Mouse (Mus musculus): ENCODE measurements around the gene Ssr2.
A peak's percentile ranks its signal among the peaks of the same experiment; 100 is the strongest.
"Not testable (repeated sequence)": the region's sequence is repeated elsewhere in the genome, so short reads cannot be mapped to it uniquely, and the experiment has no call there.

Ssr2 gene

DNA sequence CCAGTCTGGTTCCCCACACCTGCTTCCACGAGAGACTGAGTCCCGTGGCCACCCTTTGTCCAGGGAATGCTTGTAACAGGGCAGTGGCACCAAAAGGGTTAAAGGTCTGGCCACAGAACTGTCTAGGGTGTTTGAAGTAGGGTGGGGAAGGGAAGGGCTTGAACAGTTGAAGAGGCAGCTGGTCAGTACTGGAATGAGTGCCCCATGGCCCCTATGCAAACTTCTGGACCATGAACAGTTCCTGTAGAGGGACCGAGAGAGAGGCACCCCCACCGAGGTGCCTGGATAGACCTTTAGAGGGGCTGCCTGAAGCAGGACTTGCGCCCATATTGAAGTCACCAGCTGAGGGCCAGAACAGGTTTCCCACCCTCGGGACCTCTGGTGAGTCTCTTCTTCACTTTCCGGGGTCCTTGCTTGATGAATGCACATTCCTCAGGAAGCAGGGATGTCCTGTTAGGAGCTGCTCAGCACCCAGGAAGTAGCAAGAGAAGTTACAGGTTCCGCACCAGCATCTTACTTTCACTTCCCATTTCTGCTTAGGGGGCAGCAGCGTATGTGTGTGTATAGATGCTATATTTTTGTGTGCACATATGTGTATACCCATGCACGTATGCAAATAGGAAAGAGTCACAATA is 17.4 kb downstream of the Ssr2 start:
- DNase-seq (ENCODE audit: extremely low read depth, insufficient read length, low spot score) = no peak

DNA sequence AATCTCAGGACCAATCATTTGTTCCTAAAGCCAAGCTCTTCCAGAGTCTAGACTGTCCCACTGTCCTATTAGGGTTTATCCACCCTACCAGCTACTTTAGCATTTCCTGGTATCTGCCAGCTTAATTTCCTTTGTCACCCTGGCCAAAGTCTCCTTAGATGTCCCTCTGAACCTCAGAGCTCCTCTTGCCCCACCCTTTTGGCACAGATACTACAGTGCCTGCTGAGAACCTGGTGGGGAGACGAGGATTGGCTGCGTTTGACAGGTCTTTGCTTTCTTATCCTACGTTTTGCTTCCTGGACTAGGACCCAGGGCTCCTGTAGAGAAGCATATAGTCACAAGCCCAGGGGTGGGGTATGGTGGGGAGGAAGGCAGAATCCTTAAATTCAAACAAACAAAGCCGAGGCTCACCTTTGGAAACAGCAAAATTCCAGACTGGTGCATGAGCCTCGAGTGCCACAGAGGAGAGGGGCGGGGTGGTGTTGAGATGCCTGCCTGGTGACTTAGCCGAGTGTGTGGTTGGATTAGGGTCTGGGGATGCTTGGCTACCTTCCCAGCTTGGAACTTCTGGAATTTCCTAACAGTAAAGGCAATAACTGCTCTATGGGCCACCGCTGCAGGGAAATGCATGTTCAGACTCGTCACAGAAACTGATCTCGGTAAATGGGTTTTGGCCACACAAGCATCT is 18.4 kb downstream of the Ssr2 start:
- peak; percentile 74 for DNase-seq (ENCODE audit: extremely low read depth, insufficient read length, low spot score)

DNA sequence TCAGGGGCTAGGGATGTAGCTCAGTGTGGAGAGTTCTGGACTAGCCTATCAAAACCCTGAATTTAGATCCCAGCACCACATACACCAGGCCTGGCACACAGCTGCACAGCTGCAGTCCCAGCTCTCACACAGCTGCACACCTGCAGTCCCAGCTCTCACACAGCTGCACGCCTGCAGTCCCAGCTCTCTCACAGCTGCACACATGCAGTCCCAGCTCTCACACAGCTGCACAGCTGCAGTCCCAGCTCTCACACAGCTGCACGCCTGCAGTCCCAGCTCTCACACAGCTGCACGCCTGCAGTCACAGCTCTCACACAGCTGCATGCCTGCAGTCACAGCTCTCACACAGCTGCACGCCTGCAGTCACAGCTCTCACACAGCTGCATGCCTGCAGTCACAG is 20.9 kb downstream of the Ssr2 start:
- DNase-seq (ENCODE audit: extremely low read depth, insufficient read length, low spot score) = not testable (repeated sequence)

DNA sequence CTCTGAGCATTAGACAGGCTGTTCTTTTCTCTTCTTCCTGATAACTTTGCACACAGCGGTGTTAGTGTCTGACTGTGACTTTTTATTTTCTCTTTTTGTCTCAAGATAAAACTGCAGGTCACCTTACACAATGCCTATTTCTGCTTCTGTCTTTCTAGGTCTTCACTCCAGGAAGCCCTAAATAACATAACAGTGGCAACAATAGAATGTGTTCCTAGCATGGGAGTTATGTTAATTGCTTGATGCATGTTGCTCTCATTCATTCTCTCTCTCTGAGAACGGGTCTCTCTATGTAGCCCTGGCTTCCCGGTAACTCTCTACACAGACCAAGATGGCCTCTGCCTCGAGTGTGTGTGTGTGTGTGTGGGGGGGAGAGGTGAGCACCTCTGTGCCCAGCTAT is 26.8 kb downstream of the Ssr2 start:
- no peak for DNase-seq (ENCODE audit: extremely low read depth, insufficient read length, low spot score)

DNA sequence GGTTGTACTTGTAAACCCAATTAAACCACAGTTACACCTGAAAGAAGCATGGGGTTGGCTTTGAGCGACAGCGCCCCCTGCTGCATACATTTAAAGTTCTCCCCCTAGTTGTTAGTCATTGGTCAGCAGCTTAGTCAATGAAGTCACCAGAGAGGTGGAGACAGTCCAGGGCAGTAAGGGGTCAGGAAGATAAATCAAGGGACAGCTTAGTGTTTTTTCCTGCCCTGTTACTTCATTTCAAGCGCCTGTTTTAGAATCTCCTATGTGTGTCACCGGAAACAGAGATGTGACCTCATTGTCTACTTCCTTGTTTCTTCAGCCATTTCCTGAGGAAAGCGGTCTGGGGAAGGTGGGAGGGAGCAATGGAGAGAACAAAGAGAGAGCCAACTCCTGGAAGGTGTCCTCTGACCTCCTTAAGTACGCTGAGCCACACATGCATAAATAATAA is 28.1 kb downstream of the Ssr2 start:
- peak; percentile 45 for DNase-seq (ENCODE audit: extremely low read depth, insufficient read length, low spot score)

DNA sequence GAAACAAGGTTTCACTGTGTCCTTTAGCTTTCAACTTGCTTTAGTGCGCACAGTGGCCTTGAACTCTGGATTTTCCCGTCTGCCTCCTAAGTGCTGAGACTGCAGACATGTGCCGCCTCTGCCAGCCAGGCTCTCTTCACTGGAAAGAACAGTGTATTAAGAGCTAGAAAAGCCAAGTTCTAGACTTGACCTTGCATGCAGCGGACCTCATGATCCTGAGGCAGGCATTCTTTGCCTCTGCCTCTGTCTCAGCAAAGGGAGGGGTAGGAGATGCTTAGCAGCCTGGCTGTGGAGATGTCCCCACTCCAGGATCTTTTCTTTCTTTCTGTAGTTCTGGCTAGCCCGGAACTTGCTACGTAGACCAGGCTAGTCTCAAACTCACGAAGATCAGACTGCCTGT is 29.2 kb downstream of the Ssr2 start:
- DNase-seq (ENCODE audit: extremely low read depth, insufficient read length, low spot score) = no peak

DNA sequence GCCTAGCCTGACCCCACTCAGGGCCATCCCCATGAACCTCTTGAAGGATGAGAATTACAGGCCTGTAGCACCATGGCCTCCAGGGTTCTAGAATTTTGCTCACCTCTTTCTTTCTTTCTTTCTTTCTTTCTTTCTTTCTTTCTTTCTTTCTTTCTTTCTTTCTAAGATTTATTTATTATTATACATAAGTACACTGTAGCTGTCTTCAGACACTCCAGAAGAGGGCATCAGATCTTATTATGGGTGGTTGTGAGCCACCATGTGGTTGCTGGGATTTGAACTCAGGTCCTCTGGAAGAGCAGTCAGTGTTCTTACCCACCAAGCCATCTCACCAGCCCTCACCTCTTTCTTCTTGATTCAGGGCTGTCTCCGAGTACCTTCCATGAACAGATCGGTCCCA is 30.0 kb downstream of the Ssr2 start, which contains the start of gene Arhgef2:
TSS of gene Arhgef2 (plus strand) at position 301 of the 400 bp plus-strand sequence.
- DNase-seq (ENCODE audit: extremely low read depth, insufficient read length, low spot score) = not testable (repeated sequence)

DNA sequence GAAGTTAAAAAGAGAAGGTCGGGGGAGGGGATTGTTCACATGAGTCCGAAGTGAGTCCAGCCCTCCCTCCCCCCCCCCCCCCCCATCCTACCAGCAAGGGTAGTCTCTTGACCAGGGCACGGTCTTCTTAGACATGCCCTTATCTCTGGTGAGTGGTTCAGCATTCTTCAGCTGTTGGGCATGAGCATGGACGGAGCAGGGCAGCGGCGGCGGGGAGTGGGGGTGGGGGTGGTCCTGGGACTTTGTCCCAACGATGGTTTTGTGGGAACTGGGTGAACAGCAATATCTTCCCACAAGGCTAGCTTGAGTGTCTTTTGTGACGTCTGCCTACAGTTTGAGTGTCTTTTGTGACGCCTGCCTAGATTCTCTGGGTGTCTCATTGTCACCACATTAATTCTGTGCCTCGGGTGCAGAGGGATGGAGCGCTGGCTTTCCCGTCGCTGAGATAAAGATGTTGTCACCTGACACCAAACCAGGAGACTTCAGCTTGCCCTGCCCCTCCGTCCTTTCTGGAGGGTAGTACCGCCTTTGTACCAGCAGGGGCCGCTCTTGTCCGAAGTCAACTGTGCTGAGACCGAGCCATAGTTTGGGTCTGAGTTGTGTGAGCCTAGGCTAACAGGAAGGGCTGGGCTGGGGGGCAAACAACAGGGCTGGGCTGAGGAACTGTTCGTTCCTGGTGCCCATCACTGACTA is 31.5 kb downstream of the Ssr2 start:
- peak; percentile 63 for DNase-seq (ENCODE audit: extremely low read depth, insufficient read length, low spot score)

DNA sequence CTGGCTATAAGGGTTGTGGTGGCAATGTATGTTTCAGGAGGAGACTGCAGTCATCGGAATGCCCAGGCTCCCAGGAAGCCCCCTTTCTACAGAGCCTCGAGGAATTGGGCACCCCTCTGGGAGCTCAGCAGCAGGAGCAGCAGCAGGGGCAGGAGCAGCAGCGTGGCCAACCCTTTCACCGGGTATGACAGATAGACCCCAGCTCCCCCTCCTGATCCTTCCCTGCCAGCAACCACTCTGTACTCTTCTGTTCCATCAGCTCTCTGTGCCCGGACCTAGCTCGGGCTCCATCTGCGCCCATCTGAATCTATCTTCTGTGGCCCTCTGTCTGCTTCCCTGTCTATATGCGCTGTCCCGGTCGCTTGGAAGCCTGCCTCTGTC is 32.1 kb downstream of the Ssr2 start:
- DNase-seq (ENCODE audit: extremely low read depth, insufficient read length, low spot score) = no peak

DNA sequence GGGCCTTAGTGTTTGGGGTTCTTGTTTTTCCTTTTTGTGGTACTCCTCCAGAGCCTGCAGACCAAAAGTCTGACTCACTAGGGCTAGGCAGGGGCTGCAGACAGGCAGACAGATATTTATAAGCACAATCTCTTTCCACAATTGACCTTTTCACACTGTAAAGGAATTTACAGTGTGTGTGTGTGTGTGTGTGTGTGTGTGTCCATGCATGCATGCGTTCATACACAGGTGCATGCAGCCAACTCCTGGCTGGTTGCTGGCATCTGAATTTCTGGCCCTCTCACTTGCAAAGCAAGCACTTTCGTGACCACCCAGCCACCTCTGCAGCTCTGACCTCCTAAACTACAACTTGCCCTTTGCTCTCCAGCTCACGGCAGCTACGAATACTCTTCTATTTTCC is 33.4 kb downstream of the Ssr2 start:
- no peak for DNase-seq (ENCODE audit: extremely low read depth, insufficient read length, low spot score)

DNA sequence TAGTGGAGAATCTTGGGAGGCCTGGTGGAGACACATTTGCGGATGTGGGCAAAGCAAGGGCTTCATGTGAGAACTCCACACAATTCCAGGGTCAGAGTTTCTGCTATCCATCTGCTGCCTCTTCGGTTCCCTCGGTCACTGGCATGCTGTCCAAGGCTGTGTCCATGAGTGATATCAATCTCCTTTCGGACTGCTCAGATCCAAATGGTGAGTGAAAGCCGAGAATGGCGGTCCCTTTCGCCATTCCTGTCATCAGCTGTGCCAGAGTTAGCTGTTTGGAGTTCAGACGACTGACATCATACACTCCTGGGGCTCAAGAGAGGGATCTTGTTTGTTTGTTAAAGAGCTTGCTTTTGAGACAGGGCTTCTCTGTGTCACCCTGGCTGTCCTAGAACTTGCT is 38.7 kb downstream of the Ssr2 start:
- no peak for DNase-seq (ENCODE audit: extremely low read depth, insufficient read length, low spot score)

DNA sequence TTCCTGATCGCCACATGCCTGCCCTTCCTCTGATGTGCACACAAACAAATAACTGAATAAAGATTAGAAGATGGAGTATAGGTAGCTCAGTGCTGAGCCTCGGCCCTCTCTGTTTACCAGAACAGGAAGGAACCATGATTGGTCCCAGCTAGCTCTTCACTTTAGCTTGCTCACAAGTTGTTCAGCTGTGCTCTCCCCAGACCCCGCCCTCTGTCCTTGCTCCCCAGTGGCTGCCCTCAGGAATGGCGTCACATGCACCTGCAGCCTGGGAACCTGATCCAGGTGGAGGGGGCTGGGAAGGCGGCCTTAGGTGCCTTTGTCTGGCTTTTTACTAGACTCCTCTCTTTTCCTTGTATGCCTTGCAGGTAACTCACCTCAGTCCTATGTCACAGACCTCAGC is 39.4 kb downstream of the Ssr2 start:
- DNase-seq (ENCODE audit: extremely low read depth, insufficient read length, low spot score) = no peak

DNA sequence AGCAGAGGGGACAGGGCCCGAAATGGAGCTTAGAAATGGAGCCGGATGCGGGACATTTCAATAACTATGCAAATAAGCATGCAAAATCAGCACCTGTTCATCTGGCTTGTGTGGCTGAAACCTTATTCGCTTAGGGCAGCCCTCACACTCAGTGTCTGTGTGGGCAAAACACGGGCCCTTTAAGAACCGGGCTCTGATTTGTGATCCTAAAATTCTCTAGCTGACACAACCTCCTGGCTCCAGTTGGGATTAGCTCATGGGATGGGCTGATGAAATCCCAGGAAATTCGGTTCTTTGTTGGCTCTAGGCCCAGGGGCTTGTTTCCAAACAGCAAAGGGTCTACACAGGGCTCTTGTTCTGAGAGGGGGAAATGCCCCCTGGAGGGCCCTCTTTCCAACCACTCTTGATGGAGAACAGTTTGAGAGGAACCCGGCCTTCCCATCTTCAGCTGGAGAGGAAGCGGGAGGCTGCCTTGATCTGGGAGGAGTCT is 40.3 kb downstream of the Ssr2 start:
- DNase-seq (ENCODE audit: extremely low read depth, insufficient read length, low spot score) = peak; percentile 70

DNA sequence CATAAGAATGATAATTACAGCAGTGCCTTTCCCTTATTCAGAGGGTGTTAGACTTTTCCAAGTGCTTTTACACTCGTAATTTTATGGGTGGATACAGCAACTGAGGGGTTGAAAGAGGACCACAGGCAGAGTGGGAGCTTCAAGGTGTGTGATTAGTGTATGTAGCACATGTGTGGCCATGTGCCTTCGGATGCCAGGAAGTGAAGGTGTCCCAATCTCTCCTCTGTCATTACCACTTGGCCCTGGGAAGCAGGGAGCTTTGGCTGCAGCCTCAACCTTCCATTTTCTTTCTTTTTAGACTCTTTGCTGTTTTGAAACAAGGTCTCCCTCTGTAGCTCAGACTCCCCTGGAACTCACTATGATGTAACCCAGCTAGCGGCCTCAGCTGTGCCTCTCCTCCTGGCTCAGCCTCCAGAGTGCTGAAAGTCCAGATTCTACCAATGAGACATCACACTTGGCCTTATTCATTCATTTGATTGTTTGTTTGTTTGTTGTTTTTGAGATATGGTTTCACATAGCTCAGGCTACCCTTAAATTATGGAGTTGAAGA is 41.4 kb downstream of the Ssr2 start:
- no peak for DNase-seq (ENCODE audit: extremely low read depth, insufficient read length, low spot score)

DNA sequence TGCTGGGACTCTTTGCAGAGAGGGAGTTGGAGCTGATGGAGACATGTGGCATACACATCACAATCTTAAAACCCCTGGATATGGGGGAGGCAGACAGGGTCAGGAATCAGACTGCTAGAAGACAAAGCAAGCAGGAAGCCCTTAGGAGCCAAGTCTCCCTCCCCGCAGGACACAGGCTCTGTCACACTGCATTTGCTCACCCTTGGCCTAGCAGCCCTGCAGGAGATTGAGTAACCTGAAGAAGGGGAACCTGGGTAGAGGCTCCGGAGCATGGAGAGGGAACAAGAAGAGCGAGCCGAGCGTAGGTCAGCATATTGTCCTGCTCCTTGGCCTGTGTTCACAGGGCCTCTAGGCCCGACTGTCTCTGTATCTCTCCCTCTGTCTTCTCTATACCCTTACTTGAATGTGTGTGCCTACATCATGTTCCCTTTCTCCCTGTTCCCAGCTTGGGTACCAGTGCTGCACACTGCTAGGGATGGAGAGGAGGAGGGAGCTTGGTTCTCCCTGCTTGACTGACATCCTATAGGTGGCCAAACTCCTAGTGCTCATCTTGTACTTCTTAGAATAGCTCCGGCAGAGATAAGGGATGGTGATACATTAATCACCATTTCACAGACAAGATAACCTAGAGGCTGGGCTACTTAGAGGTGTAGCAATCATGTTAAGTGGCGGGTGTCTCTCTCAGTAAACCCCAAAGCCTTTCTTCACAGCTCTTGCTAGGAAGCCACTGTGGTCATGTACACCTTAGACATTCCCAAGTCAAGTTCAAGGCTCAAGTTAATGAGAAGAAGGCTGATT is 42.6 kb downstream of the Ssr2 start:
- no peak for DNase-seq (ENCODE audit: extremely low read depth, insufficient read length, low spot score)

DNA sequence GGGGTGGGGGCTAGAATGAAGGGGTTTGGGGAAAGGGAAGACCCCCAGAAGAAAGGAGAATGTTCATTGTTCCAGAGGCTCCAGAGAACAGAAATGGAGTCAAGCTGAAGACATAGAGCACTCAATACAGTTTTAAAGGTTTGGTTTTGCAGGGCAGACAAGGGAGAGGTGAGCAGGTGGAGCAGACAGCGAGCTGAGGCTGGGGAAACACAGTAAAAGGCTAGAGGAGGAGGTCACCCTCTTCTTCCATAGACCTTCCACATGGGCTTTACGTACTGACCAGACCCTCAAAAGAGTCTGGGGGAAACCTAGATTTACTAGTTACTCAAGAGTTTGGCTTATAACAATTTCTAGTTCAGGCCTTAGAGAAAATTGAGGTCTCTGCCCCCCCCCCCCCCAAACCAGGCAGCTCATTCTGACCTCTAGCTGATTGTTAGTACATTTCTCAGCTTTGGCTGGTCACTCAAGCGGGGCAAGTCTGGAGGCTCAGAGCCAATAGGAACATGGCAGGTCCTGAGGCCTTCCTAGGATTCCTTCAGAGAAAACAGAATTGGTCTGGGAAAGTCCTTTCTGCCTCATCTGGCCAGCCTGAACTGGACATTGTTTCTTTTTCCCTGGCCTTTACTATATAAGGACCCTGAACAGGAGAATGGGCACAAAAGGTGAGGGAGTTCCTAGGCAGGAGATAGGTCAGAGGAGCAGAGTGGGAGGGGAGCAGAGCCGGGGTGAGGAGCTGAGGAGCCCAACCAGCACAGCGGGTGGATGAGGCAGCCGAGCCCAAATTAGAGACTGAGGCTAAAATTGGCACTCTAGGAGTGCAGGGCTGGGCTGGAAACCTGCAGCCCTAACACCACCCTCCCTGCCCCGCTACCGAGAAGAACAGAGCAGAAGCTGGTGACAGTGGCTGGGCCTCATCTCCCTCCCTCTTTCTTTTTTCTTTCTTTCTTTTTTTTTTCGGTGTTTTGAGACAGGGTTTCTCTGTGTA is 43.7 kb downstream of the Ssr2 start:
- peak; percentile 42 for DNase-seq (ENCODE audit: extremely low read depth, insufficient read length, low spot score)

DNA sequence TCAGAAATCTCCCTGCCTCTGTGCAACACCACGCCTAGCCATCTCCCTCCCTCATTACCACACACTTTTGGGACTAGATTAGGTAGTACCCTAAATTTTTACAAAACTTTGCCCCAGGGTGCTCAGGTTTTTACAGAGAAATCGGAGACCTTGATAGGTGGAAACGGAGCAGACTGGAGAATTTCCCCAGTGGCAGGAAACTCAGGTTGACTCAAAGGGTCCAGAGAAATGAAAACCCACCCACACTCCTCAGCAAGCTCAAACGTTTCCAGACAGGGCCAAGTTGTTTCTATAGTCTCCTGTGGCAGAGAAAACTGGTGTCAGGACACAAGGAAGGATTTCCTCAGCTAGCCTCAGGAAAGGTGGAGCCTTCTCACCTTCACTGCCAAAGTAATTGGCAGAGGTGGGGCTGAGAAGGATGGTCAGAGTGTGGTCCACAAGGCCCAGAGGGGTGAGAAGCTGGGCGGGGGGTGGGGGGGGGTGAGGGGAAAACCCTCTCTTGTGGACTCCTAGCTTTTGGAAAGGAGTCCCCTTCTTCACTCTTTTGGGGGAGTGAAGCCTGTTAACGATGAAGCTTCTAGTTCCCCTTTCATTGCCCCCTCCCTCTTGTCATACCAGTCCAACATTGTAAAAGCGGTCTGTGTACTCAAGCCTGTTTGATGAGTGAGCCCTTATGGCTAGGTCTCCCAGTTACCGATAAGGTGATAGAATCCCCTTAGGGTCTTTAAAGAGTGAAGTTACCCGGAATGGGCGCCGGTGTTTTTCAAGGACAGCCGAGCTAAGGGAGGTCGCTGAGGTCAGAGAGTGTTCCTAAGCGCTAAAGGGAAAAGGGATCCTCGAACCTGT is 44.7 kb downstream of the Ssr2 start:
- DNase-seq (ENCODE audit: extremely low read depth, insufficient read length, low spot score) = no peak

DNA sequence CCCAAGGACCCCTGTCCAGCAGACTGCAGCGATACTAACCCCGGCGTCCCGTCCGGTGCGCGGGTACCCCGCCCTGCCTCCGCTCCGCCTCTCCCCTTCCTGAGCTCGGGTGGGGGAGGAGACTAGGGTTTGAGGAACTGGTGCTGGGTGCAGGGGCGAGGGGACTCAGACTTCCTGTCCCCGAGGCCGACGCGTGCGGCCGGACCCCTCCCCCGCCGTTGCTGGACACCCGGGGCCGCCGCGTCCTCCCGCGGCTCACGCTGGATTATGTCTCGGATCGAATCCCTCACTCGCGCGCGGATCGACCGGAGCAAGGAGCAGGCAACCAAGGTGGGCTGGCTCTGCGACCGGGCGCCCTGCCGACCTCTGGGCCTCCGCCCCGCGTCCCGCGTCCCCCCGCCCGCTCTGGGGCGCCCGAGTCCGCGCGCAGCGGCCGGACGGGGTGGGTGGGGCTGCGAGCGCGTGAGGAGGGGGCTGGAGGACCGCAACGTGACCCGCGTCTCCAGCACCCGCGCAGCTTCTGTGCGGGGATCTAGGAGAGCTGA is 45.4 kb downstream of the Ssr2 start:
- DNase-seq (ENCODE audit: extremely low read depth, insufficient read length, low spot score) = peak; percentile 86
